Mouse (Mus musculus) forebrain, postnatal 0 days (tissue): ENCODE data around the gene Maf. TPM values are rescaled to one million over a fixed set of nuclear protein-coding genes. Genes with fewer than 3 reads are reported as not detected.
A peak's percentile ranks its signal among the peaks of the same experiment; 100 is the strongest.

Experiments
- ATAC-seq: fragments of 200-750 bp; cut with Nextera tagmentation; 2 replicates; pipeline ENCODE4 v1.8.0; 2017; ENCODE audit warnings: mild to moderate bottlenecking, moderate library complexity
- DNase-seq: peaks from one replicate; pipeline ENCODE4 v3.0.0-alpha.2; 2015
- H3K27ac ChIP-seq: fragments of 300-500 bp; sonication (generic); 2 replicates; pipeline ENCODE4 v1.5.1; 2014; ENCODE audit warnings: low read depth, mild to moderate bottlenecking, antibody characterized with exemption, low read length, moderate library complexity, mixed read lengths
- H3K27me3 ChIP-seq: fragments of 300-500 bp; sonication (generic); 2 replicates; pipeline ENCODE4 v1.6.1; 2014; ENCODE audit warnings: mild to moderate bottlenecking, low read length, mixed read lengths; ENCODE audit not compliant: insufficient read depth
- H3K36me3 ChIP-seq: fragments of 300-500 bp; sonication (generic); 2 replicates; pipeline ENCODE4 v1.6.1; 2014; ENCODE audit warnings: mild to moderate bottlenecking, moderate library complexity; ENCODE audit not compliant: insufficient read depth
- H3K4me1 ChIP-seq: fragments of 300-500 bp; sonication (generic); 2 replicates; pipeline ENCODE4 v1.6.1; 2014; ENCODE audit warnings: antibody characterized with exemption; ENCODE audit not compliant: insufficient read depth
- H3K4me2 ChIP-seq: fragments of 300-500 bp; sonication (generic); 2 replicates; pipeline ENCODE4 v1.6.1; 2014; ENCODE audit warnings: low read depth, mild to moderate bottlenecking, moderate library complexity
- H3K4me3 ChIP-seq: fragments of 300-500 bp; sonication (generic); 2 replicates; pipeline ENCODE4 v1.5.1; 2014; ENCODE audit warnings: low read depth, low read length, mixed read lengths
- H3K9ac ChIP-seq: fragments of 300-500 bp; sonication (generic); 2 replicates; pipeline ENCODE4 v1.6.1; 2014; ENCODE audit warnings: mild to moderate bottlenecking
- H3K9me3 ChIP-seq: fragments of 300-500 bp; sonication (generic); 2 replicates; pipeline ENCODE4 v1.6.1; 2016; ENCODE audit warnings: low read length
- CTCF ChIP-seq: sonication (generic); IDR thresholded peaks from 2 replicates; pipeline ENCODE4 v1.5.1; 2016; ENCODE audit warnings: antibody characterized with exemption, control low read depth, low read depth
- WGBS: fragments of 180-500 bp; shearing (Covaris S2); extraction: QIAGEN DNeasy Blood & Tissue Kit; methylation state at CpG from one replicate; pipeline ENCODE4 v1.1.7; 2014; 5-methylcytosine and 5-hydroxymethylcytosine counted together
- polyA plus RNA-seq: library from polyadenylated mRNA; unstranded; fragments of >200 nt; fragmentation: Nextera tagmentation; extraction: Ambion mirVana; gene quantifications from 2 replicates; pipeline ENCODE4 v1.2.1, GENCODE M21; 2015
- total RNA-seq: library from RNA; depleted of rRNA; stranded (reverse); fragments of >200 nt; gene quantifications from 2 replicates; pipeline ENCODE4 v1.2.3, GENCODE M21; 2014

The Maf gene
- total and polyA plus RNA-seq, 2 experiments from 2014 or later: 5.0 to 16.7 TPM

- no peaks in the 10 kb centered on the region for H3K36me3 ChIP-seq
- 77% methylated on average over 7 of the region's 7 CpGs for WGBS
- no peak for ATAC-seq
- no peak overlapping the region for H3K9ac ChIP-seq
- H3K4me1 ChIP-seq: no peaks in the 10 kb centered on the region
- H3K9me3 ChIP-seq: no peaks in the 10 kb centered on the region
- no peak for TF ChIP-seq CTCF
- DNase-seq: no peak
- no peaks in the 10 kb centered on the region for H3K27me3 ChIP-seq
- H3K27ac ChIP-seq: no peak overlapping the region
- no peak overlapping the region for H3K4me2 ChIP-seq
- H3K4me3 ChIP-seq: no peak overlapping the region
Measured at GRCm38 (mm10) chr8:115719126-115719525, 11.5 kb upstream of the Maf start.

- DNase-seq (no peak), ATAC-seq (no peak)
- no peak for TF ChIP-seq CTCF
- Histone ChIP-seq H3K27ac (no peak overlapping the region), H3K9me3 (no peaks in the 10 kb centered on the region), H3K4me3 (no peak overlapping the region), H3K36me3 (no peaks in the 10 kb centered on the region), H3K4me2 (no peak overlapping the region), H3K27me3 (no peaks in the 10 kb centered on the region), H3K9ac (no peak overlapping the region), H3K4me1 (no peaks in the 10 kb centered on the region)
- 96% methylated on average over 6 of the region's 6 CpGs for WGBS
Measured at GRCm38 (mm10) chr8:115718621-115719020, 11.0 kb upstream of the Maf start.

GRCm38 (mm10) chr8:115715262-115715661 lies 7.7 kb upstream of the Maf start:
- no peak for ATAC-seq
- Histone ChIP-seq H3K9me3 (no peaks in the 10 kb centered on the region), H3K9ac (no peak overlapping the region), H3K4me1 (no peaks in the 10 kb centered on the region), H3K36me3 (no peaks in the 10 kb centered on the region), H3K4me3 (no peak overlapping the region), H3K27ac (no peak overlapping the region), H3K4me2 (no peak overlapping the region), H3K27me3 (peaks cover 14% of the 10 kb centered on the region)
- 86% methylated on average over 4 of the region's 4 CpGs for WGBS
- no peak for DNase-seq
- TF ChIP-seq CTCF: no peak

- peaks cover 8% of the 10 kb centered on the region; the same call in 1 of the 2 replicates for H3K4me1 ChIP-seq
- H3K4me3 ChIP-seq: no peak overlapping the region
- H3K4me2 ChIP-seq: no peak overlapping the region
- no peak overlapping the region for H3K27ac ChIP-seq
- no peaks in the 10 kb centered on the region for H3K9me3 ChIP-seq
- no peaks in the 10 kb centered on the region for H3K36me3 ChIP-seq
- ATAC-seq: no peak
- no peak overlapping the region for H3K9ac ChIP-seq
- TF ChIP-seq CTCF: no peak
- DNase-seq: no peak
- WGBS: 41% methylated on average over 11 of the region's 11 CpGs
- H3K27me3 ChIP-seq: peaks cover 27% of the 10 kb centered on the region
Measured at GRCm38 (mm10) chr8:115711106-115711505, 3.5 kb upstream of the Maf start.

GRCm38 (mm10) chr8:115709931-115710330 lies 2.3 kb upstream of the Maf start:
- Histone ChIP-seq H3K4me3 (no peak overlapping the region), H3K27ac (no peak overlapping the region), H3K9me3 (no peaks in the 10 kb centered on the region), H3K27me3 (peaks cover 27% of the 10 kb centered on the region), H3K9ac (no peak overlapping the region), H3K4me2 (no peak overlapping the region), H3K4me1 (peaks cover 8% of the 10 kb centered on the region; the same call in 1 of the 2 replicates), H3K36me3 (no peaks in the 10 kb centered on the region)
- no peak for ATAC-seq
- no peak for DNase-seq
- WGBS: 71% methylated on average over 8 of the region's 8 CpGs
- TF ChIP-seq CTCF: no peak

- no peak overlapping the region for H3K27ac ChIP-seq
- peaks cover 8% of the 10 kb centered on the region; the same call in 1 of the 2 replicates for H3K4me1 ChIP-seq
- 1% methylated on average over 18 of the region's 19 CpGs for WGBS
- TF ChIP-seq CTCF: peak; percentile 85
- H3K4me3 ChIP-seq: 0 out of 2 replicates have a peak overlapping the region, but pooled peaks have one; percentile 0
- no peak overlapping the region for H3K9ac ChIP-seq
- H3K9me3 ChIP-seq: no peaks in the 10 kb centered on the region
- H3K4me2 ChIP-seq: peak overlapping the region; percentile 97
- DNase-seq (peak; percentile 92), ATAC-seq (no peak)
- peaks cover 33% of the 10 kb centered on the region for H3K27me3 ChIP-seq
- no peaks in the 10 kb centered on the region for H3K36me3 ChIP-seq
Measured at GRCm38 (mm10) chr8:115708936-115709780, 1.6 kb upstream of the Maf start.
